ENCODE assay signal across 8 mouse cellular contexts in genomic region chr6:145341301-145342193, GRCm38 (mm10).
DNase-seq lines count a peak whose midpoint lies in the region; ATAC-seq and TF ChIP-seq lines count a peak whose summit lies in the region.

No protein-coding gene starts in this region.

- H3K4me3 ChIP-seq in brown adipose tissue, adult 24 weeks (ENCODE audit: insufficient read depth, low read depth, low read length): peak overlapping the region; percentile 57
- H3K4me3 ChIP-seq in heart, embryonic 13.5 days: peak overlapping the region; percentile 51
- peak overlapping the region; percentile 36 for H3K4me3 ChIP-seq in kidney, postnatal 0 days (replicated peaks; ENCODE audit: low read depth, low read length)
- peak overlapping the region; percentile 34 for H3K4me3 ChIP-seq in liver, adult 2 months (ENCODE audit: insufficient read depth, low read depth, low read length)

- peak overlapping the region; percentile 53 for H3K27ac ChIP-seq in brown adipose tissue, adult 24 weeks (replicated peaks; ENCODE audit: low read depth, low read length)
- H3K27ac ChIP-seq in heart, embryonic 13.5 days (replicated peaks): peak overlapping the region; percentile 71
- peak overlapping the region; percentile 70 for H3K27ac ChIP-seq in kidney, postnatal 0 days
- peak overlapping the region; percentile 35; the same call in 1 of the 2 replicates for H3K27ac ChIP-seq in liver, adult 2 months (replicated peaks; ENCODE audit: insufficient read depth, low read depth, low read length)

- H3K9ac ChIP-seq in heart, embryonic 13.5 days: peak overlapping the region; percentile 77
- H3K9ac ChIP-seq in kidney, postnatal 0 days (ENCODE audit: low read depth, low read length): peak overlapping the region; percentile 19; the same call in 1 of the 2 replicates
- H3K9ac ChIP-seq in liver, adult 2 months (ENCODE audit: low read depth, low read length): peak overlapping the region; percentile 51

- TF ChIP-seq CTCF in kidney, postnatal 0 days (IDR thresholded peaks at IDR 0.05; ENCODE audit: low read depth): peak; percentile 88
- TF ChIP-seq CTCF in liver, adult 2 months (IDR thresholded peaks at IDR 0.05; ENCODE audit: low read depth, low read length): peak; percentile 56

- peak overlapping the region; percentile 76 for H3K4me2 ChIP-seq in heart, embryonic 13.5 days
- peak overlapping the region; percentile 66 for H3K4me2 ChIP-seq in kidney, postnatal 0 days (ENCODE audit: low read length)

- H3K36me3 ChIP-seq in heart, embryonic 13.5 days: no peaks in the 10 kb centered on the region
- H3K36me3 ChIP-seq in kidney, postnatal 0 days (ENCODE audit: insufficient read depth, low read length): no peaks in the 10 kb centered on the region
- no peaks in the 10 kb centered on the region for H3K36me3 ChIP-seq in liver, adult 2 months (ENCODE audit: control insufficient read depth, insufficient read depth, low read length)

- no peaks in the 10 kb centered on the region for H3K9me3 ChIP-seq in heart, embryonic 13.5 days
- no peaks in the 10 kb centered on the region for H3K9me3 ChIP-seq in kidney, postnatal 0 days (replicated peaks; ENCODE audit: low read length)

- no peak for TF ChIP-seq POLR2A in liver, adult 2 months (IDR thresholded peaks at IDR 0.05; ENCODE audit: extremely low read depth, insufficient read depth, low read length)

- peaks cover 39% of the 10 kb centered on the region for H3K27me3 ChIP-seq in heart, embryonic 13.5 days (replicated peaks)
- H3K27me3 ChIP-seq in kidney, postnatal 0 days (ENCODE audit: insufficient read depth, low read length): no peaks in the 10 kb centered on the region
- H3K27me3 ChIP-seq in liver, adult 2 months (ENCODE audit: control insufficient read depth, insufficient read depth, low read length): no peaks in the 10 kb centered on the region

- H3K4me1 ChIP-seq in brown adipose tissue, adult 24 weeks (ENCODE audit: control insufficient read depth, insufficient read depth, insufficient read length, low read length): no peaks in the 10 kb centered on the region
- H3K4me1 ChIP-seq in heart, embryonic 13.5 days: peaks cover 21% of the 10 kb centered on the region
- no peaks in the 10 kb centered on the region for H3K4me1 ChIP-seq in kidney, postnatal 0 days (replicated peaks; ENCODE audit: insufficient read depth, low read length)
- H3K4me1 ChIP-seq in liver, adult 2 months (ENCODE audit: control insufficient read depth, insufficient read depth, low read length): peaks cover 25% of the 10 kb centered on the region

- WGBS in heart, embryonic 13.5 days: under 1% methylated on average over 33 of the region's 33 CpGs
- WGBS in kidney, postnatal 0 days: under 1% methylated on average over 33 of the region's 33 CpGs
- under 1% methylated on average over 33 of the region's 33 CpGs for WGBS in liver, adult 2 months

- DNase-seq in kidney, postnatal 0 days (ENCODE audit: low spot score): peak; percentile 96
- DNase-seq in liver, adult 2 months (ENCODE audit: extremely low read depth, low read depth, low spot score): peak; percentile 90
- DNase-seq in spleen, postnatal 36 days (ENCODE audit: low spot score in 2 of 2): peak; percentile 83 to 88

- H3K79me2 ChIP-seq in liver, adult 2 months (ENCODE audit: control insufficient read depth, insufficient read depth, low read length): no peaks in the 10 kb centered on the region

- ATAC-seq in CD4-positive, CD25-positive, alpha-beta regulatory T cell, adult 4 months: peak; percentile 48
- peak; percentile 65 for ATAC-seq in erythroid progenitor cell, adult 5-6 weeks (replicated peaks; ENCODE audit: low FRiP score, poor library complexity, severe bottlenecking)
- peak; percentile 21; the same call in 1 of the 2 replicates for ATAC-seq in heart, embryonic 13.5 days (ENCODE audit: extremely low read depth, insufficient number of reproducible peaks, low FRiP score, low TSS enrichment)
- peak; percentile 36 for ATAC-seq in kidney, postnatal 0 days (replicated peaks; ENCODE audit: low FRiP score, low read depth)
- peak; percentile 37 for ATAC-seq in monocyte, adult 5-6 weeks (replicated peaks; ENCODE audit: insufficient number of reproducible peaks, low FRiP score, low TSS enrichment, poor library complexity, severe bottlenecking)

Comparison
In these comparisons a context has a peak if more than half of its experiments do, and no peak if none do; other contexts are left out.
1. Peak in every context shown above with its lines: DNase-seq, ATAC-seq, H3K4me3 ChIP-seq and H3K27ac ChIP-seq.
2. H3K9ac ChIP-seq: peak in every context shown above with its lines; median percentile 77 in heart, embryonic 13.5 days; 51 in liver, adult 2 months; 19 in kidney, postnatal 0 days.